Mouse (Mus musculus): ENCODE results near the gene Rimbp3. TPM values are rescaled to one million over a fixed set of nuclear protein-coding genes. Genes with fewer than 3 reads are reported as not detected.

The Rimbp3 gene
- total RNA-seq, 2 experiments from 2014 or later, result 3.4 to 3.7 TPM

- DNase-seq (ENCODE audit: low spot score in 2 of 2), result no peak
These were observed 45.7 kb downstream of the Rimbp3 start for GRCm38 (mm10) chr16:17254005-17254597.

- DNase-seq (ENCODE audit: low spot score in 2 of 2), result no peak
These were observed 46.9 kb downstream of the Rimbp3 start for GRCm38 (mm10) chr16:17255270-17255669.

GRCm38 (mm10) chr16:17257359-17257821, 49.0 kb downstream of the Rimbp3 start:
- DNase-seq (ENCODE audit: low spot score in 2 of 2), result no peak

GRCm38 (mm10) chr16:17258917-17259316, 50.5 kb downstream of the Rimbp3 start:
- no peak for DNase-seq (ENCODE audit: low spot score in 2 of 2)

GRCm38 (mm10) chr16:17261341-17261740, 52.9 kb downstream of the Rimbp3 start:
- DNase-seq (ENCODE audit: low spot score in 2 of 2), result no peak

Other genes with a start within 250 kb of the Rimbp3 start
- 100 to 1,000 TPM; 507 to 529 TPM for gene Mapk1, start 225.2 kb upstream of the Rimbp3 start, total RNA-seq (2021)
- gene Ypel1, start 138.9 kb upstream of the Rimbp3 start, total RNA-seq (2021), result 10 to 100 TPM; 35.7 to 36.5 TPM
- 10 to 100 TPM; 90.6 to 96.2 TPM for gene Ppil2, start 97.3 kb upstream of the Rimbp3 start, total RNA-seq (2021)
- gene 2610318N02Rik, start 83.4 kb upstream of the Rimbp3 start, total RNA-seq (2021), result under 1 TPM in 1 of 2 experiments, not detected in 1; 0.92 TPM
- gene Sdf2l1, start 76.2 kb upstream of the Rimbp3 start, total RNA-seq (2021), result 10 to 100 TPM; 30.9 to 34.9 TPM
- 10 to 100 TPM; 24.2 to 26.5 TPM for gene Ydjc, start 64.0 kb upstream of the Rimbp3 start, total RNA-seq (2021)
- 1 to 10 TPM; 1.9 to 2.7 TPM for gene Ccdc116, start 61.4 kb upstream of the Rimbp3 start, total RNA-seq (2021)
- 100 to 1,000 TPM; 148 to 155 TPM for gene Ube2l3, start 6.0 kb upstream of the Rimbp3 start, total RNA-seq (2021)
- gene Hic2, start 25.0 kb downstream of the Rimbp3 start, total RNA-seq (2021), result 1 to 10 TPM; 4.9 to 6.0 TPM
- 100 to 1,000 TPM in 1 of 2 experiments, 10 to 100 TPM in 1; 82.4 to 100 TPM for gene Tmem191c, start 67.5 kb downstream of the Rimbp3 start, total RNA-seq (2021)
- gene Serpind1, start 122.8 kb downstream of the Rimbp3 start, total RNA-seq (2021), result under 1 TPM; 0.56 to 0.84 TPM
- gene Snap29, start 197.4 kb downstream of the Rimbp3 start, total RNA-seq (2021), result 10 to 100 TPM; 23.1 to 24.2 TPM
- gene Pi4ka, start 197.7 kb downstream of the Rimbp3 start, total RNA-seq (2021), result 100 to 1,000 TPM; 285 to 292 TPM
- 10 to 100 TPM; 40.7 to 41.8 TPM for gene Crkl, start 243.4 kb downstream of the Rimbp3 start, total RNA-seq (2021)

Measured in layer of hippocampus, adult 18-20 months (tissue).